Mouse (Mus musculus): ENCODE data around the gene Guk1.

- TF ChIP-seq CTCF (IDR thresholded peaks at IDR 0.05; ENCODE audit: extremely low read depth, insufficient read length, insufficient replicate concordance, low read depth, low read length) = no peak
- no peak for TF ChIP-seq POLR2A (IDR thresholded peaks at IDR 0.05; ENCODE audit: low read depth, low read length)
Measured at GRCm38 (mm10) chr11:59239428-59239785, 47.4 kb upstream of the Guk1 start.
